Mouse (Mus musculus) layer of hippocampus, postnatal 10 days (tissue): Measurements from ENCODE around the gene Ap3b1. TPM values are rescaled to one million over a fixed set of nuclear protein-coding genes. Genes with fewer than 3 reads are reported as not detected.

ENCODE experiments used
- DNase-seq, 2 experiments: peaks; one replicate each; pipeline ENCODE4 v3.0.0; 2021; ENCODE audit warnings: low spot score in 2 of 2
- total RNA-seq, 2 experiments: library from RNA; stranded (reverse); gene quantifications; 2 replicates each; pipeline ENCODE4 v1.2.3; 2021

The Ap3b1 gene
- total RNA-seq, 2 experiments from 2014 or later = 45.4 to 46.2 TPM

DNA sequence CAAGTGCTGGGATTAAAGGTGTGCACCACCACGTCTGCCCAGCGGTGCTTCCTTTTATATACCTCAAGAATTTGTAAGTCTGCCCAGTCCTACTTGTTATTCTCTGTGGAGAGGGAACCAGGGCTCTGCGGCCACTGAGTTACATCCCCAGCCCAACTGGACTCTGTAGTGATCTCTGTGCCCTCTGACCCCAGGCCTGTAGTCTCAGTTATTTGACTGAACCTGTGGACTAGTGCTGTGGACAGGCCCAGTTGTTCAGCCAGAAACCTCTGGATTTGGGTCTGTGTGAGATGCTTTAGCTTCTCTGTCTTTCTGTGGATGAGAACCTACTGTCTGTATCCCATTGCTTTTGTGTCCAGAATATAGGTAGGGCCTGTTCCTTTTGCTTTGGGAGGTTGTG is 15.4 kb downstream of the Ap3b1 start:
- DNase-seq = peak in 1 of 2 experiments; percentile 4

- peak; percentile 90 to 93 for DNase-seq
These were observed 17.0 kb downstream of the Ap3b1 start for GRCm38 (mm10) chr13:94375526-94376390.

GRCm38 (mm10) chr13:94379006-94379405 is 20.2 kb downstream of the Ap3b1 start:
- no peak for DNase-seq

DNA sequence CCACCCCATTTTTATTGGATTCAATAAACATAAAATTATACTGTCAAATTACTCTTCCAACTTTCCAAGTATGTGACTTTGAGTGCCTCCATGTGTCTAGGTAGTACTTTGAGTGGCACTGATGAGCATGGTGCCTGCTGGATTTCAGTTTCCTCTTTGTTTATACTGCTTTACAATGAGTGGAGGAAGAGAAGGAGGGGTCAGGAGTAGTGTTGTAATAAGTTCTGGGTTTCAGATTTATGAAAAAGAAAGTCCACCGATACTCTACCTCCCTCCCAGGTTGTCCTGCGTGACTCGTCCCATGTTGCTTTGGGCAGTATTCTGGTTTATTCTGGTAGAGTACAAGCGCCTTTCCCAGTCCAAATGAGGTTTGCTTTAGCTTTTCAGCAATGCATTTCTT is 22.7 kb downstream of the Ap3b1 start:
- DNase-seq = no peak

DNA sequence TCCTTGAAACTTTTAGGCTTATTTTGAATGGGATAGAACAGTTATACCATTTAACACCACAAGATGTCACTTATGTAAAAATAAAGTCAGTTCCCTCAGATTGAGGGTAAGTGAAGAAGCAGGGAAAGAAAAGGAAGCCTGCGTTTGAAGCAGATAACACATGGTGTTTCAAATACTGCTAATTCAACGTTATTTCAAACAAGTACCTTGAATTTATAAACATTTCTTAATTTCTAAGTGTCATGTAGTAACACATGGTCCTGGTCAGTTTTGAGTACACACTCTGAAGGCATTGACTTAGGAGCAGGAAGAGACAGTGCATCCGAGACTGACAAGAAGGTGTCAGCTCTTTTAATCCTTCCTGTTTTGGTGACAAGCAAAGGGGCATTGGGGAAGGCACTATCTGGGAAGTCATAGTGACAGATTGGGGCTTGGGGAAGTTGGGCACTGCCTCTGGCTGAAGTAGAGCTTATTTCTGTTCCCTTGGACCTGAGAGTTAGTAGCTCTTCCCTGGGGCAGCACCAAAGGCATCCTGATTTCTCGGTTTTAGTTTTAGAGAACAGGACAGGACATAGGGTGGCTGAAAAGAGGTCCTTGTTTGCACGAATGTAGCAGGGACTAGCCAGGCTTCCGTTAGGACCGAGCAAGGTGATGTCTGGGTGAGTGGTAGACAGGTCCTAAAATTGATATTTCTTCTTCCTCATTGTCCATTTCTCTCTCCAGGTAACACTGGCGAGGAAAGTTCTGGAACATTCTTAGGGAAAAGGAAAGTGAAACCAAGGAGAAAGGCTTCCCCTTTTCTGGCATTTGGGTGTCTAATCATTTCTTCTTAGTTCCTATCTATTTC is 23.3 kb downstream of the Ap3b1 start:
- no peak for DNase-seq

- no peak for DNase-seq
These were observed 26.3 kb downstream of the Ap3b1 start for GRCm38 (mm10) chr13:94384931-94385570.

DNA sequence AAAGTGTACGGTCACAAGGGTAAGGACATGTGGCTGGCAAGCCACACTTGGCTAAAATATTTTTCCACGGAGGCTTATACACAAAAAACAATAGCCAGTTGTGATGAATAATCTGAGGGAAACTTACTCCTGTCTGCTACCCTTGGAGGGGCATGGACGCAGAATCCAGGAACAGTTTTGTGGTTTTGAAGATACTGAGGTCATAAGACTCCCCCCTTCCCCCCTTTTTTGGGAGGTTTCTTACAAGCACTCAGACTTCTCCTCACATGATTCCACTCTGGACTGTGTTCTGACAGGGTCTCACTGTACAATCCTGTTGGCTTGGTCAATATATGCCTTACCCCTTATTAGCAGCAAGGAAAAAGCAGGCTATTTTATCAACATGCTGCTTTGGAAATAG is 29.8 kb downstream of the Ap3b1 start:
- DNase-seq = no peak

- no peak for DNase-seq
These were observed 30.8 kb downstream of the Ap3b1 start for GRCm38 (mm10) chr13:94389541-94389940.

DNA sequence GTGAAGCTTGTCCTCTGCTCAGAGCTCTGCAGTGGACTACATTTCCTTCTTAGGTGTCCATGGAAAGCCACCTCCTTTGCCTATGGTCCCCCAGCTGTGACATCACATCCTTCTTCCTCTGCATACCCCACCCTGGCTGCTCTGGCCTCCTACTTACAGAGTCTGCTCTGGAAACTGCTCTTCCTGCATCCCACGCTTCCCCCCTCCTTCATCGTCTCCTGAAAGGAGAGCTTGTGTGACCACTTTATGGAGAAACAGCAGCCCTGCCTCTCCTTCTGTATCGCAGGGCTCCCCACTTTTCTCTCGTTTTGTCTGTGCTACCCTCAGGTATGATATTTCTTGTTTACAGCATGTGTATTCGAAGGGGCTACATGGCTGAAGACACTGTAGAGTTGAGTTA is 33.5 kb downstream of the Ap3b1 start:
- no peak for DNase-seq

GRCm38 (mm10) chr13:94394486-94394885 is 35.7 kb downstream of the Ap3b1 start:
- DNase-seq = no peak

DNA sequence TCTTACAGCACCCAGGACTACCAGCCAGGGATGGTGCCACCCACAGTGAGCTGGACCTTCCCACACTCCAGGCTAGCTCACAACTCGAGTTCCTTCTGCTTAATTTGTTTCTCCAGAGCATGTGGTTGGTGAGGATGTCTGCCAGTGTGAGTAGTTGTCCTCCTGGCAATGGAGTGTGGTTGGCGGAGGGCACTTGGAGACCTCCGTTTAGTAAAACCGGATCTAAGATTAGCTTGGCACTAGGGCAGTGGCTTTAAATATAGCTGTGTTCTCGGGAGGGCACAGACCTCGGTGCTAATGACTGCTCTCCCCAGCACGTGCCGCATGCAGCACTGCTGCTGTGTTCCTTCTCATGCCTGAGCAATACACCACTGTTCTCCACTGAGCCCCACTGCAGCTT is 37.0 kb downstream of the Ap3b1 start:
- no peak for DNase-seq

- DNase-seq = no peak
These were observed 37.7 kb downstream of the Ap3b1 start for GRCm38 (mm10) chr13:94396392-94396920.

GRCm38 (mm10) chr13:94398568-94399374 is 40.0 kb downstream of the Ap3b1 start:
- no peak for DNase-seq

- no peak for DNase-seq
These were observed 41.7 kb downstream of the Ap3b1 start for GRCm38 (mm10) chr13:94400465-94400864.

- no peak for DNase-seq
These were observed 64.8 kb downstream of the Ap3b1 start for GRCm38 (mm10) chr13:94423600-94423999.

- no peak for DNase-seq
These were observed 70.8 kb downstream of the Ap3b1 start for GRCm38 (mm10) chr13:94429567-94429966.

GRCm38 (mm10) chr13:94439386-94439785 is 80.6 kb downstream of the Ap3b1 start:
- DNase-seq = peak; percentile 22 to 34

GRCm38 (mm10) chr13:94441199-94441598 is 82.4 kb downstream of the Ap3b1 start:
- DNase-seq = no peak

DNA sequence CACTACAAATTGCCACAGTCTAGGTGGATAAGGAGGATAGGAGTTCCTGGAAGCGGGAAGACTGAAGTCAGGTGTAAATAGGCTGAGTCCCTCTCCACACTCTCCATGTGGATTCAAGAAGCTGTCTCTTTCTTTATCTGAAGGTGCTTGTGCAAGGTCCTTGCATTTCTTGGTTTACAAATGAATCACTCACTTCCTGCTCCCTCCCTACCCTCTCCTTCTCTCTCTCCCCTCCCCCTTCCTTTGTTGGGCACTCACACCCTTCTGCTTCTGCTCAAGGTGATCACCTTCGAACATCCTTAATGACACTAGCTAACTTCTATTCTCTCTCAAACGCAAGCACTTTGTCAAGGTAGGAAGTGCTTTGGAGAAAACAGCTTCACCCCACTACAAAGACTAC is 84.7 kb downstream of the Ap3b1 start:
- DNase-seq = no peak

DNA sequence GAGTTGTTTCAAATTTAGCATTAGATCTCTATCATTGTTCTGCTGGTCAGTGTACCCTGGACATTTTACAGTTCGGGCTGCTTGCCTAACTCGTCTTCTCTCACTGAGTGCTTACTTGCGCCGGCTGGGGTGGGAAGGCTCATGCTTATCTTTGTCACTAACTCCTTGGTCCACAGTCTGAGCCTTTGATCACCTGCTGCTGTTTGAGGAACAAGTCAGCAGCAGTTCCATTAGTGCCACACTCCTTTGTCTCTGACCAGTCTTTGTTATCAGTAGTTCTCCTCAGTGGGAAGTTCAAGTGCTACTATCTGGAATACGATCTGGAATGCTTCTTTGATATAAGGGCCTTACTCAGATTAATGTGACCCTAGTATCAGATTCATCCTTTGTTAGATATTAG is 86.3 kb downstream of the Ap3b1 start:
- DNase-seq = no peak

GRCm38 (mm10) chr13:94447003-94447402 is 88.2 kb downstream of the Ap3b1 start:
- no peak for DNase-seq
